Mouse (Mus musculus) CH12F3 (cell line): ENCODE data around the gene Ttll13.

ENCODE experiments used
- in situ Hi-C: fragments of 300-500 bp; cut with MboI; formaldehyde crosslinking; loops from 2 replicates; pipeline ENCODE4 v1.14.3; 2020; ENCODE audit warnings: low sequenced_read_pairs

Gene Ttll13

DNA sequence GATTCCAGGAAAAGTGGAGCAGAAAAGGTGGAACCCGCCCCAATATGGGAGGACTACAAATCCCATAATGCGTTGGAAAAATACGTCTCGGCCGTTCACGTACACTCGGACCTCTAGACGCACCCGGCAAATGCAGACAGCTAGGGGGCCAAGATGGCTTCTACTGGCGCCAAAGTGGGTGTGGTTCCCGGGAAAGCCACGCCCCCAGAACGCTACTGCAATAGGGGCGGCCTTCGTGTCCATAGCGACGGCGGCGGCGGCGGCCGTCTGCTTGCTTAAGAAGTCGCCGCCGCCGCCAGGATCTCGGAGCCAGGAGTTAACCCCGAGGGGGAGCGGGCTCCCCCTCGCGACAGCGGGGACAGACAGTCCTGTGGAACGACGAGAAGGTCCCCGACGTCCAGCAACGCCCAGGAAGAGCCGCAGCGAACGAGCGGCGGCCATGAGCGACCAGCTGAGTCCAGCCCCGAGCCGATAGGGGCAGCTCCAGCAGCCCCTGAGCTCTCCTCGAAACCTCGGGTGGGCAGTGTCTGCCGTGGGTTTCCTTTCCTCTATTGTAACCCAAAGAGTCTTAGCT, at the start of gene Ttll13:
TSS of gene Ttll13 (plus strand) at position 229 of the 574 bp plus-strand sequence.
- in situ Hi-C loops = no loop called here

DNA sequence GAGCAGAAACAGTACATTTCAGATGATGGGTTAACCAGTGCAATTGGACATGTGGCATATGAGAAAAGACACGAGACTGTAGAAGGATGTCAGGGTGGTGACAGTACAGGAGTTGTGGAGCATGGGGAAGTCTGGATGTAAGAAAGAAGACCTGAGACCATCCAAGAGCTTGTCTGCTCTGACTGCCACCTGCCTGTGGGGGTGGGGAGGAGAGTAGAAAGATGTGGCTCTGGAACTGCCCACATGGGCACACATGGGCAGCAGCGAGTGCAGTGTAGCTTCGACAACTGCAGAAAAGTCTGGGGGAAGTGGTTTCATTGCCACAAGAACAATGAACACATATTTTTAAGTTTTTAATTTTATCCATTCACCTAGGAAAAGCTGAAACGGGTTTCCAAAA, 48.8 kb upstream of the Ttll13 start:
- in situ Hi-C loops = no loop called here

DNA sequence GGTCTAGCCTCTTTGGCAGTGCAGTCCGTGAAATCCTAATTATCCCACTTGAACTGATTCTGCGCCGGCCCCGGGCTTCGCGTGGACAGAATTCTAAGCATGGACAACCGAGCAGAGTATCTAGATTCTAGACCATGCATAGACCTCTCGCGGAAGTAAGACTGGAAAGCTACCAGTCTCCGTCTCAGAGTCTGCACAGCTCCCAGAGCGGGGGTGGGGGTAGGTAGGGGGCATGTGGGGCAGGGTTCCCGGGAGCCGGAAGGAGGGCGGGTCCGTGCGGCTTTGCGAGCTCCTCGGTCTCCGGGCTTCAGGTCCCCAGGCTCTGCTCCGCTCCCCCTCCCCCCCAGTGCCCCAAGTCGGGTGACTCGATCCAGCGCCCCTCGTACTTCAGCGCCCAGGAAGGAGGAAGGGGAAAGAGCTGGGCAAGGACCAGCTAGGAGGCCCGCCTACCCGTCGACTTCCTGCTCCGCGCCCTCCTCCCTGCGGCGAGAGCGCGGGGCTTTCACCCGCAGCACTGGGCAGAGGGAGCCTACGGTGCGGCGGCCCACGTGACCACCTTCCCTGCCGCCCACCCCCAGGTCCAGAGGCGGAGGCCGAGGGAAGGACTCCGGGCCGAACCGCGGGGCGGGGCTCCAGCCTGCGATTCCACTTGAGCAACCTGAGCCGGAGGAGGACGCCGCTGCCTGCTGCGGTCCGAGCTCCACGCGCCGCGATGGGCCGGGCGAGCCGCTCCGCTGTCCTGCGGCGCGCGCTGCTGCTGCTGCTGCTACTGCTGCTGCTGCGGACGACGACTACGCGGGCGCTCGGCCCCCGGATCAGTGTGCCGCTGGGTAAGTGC, 48.0 kb upstream of the Ttll13 start:
- in situ Hi-C loops = no loop called here

DNA sequence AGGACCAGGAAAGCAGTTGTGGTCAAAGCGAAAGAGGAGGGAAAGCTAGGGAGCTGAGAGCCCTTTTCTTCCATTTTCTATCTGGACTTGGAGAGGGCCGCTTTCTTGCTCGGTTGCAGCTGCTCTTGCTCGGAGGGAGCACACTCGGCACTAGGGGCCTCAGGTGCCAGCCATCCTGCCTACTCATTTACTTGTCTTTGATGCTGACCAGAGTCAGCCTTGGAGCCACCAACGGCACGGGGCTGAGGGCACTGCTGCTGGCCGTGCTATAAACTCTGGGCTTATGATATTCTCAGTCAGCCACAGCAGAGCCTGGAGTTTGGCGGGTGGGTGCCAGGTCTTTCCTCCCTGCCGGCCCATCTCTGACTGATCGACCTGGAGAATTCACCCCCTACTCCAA, 47.3 kb upstream of the Ttll13 start:
- in situ Hi-C loops = no loop called here

DNA sequence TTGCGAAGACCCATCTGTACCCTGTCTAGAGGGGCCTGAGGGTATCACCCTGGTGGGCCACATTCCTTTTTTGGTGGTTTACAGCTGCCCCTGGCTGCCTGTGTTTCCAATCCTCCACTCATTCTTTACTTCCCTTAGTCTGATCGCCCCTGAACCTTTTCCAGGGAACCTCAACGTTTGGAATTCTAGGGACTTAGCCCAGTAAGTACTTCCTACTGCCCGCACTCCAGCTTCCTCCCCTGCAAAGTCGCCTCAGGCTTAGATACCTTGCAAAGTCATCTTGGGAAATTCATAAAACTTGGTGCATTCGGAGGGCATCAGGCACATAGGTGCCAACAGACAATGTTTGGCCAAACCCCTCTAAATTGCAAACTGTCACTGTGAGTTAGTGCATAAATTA, 46.9 kb upstream of the Ttll13 start:
- in situ Hi-C loops = no loop called here

DNA sequence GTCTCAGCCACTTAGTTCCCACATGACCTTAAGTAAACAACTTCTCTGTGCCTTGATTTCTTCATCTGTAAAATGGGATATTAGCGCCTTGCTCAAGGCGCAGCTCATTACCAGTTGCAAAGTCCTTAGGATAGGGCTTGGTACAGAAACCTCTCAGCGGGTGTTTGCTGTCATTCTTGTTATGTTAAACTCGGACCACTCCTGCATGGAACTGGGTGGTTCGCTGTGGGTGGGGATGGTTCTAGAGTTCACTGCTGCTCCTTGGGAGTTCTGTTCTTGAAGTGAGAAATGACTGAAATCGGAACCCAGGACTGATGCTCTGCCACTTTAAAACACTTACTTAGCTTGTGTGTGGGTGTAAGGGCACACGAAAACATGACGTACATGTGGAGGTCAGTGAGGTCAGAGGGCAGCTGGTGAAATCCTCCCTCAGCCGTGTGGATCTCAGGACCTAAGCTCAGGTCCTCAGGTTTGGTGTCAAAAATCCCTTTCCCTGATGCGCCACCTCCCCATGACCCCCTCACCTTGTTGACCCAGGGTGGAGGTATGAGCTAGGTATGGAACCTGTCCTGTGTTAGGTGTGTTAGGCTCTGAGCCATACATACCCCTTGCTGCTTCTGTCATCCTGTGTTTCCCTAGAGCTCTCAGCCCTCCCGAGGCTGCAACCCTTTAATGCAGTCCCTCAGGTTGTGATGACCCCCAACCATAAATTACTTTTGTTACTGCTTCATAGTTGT, 46.2 kb upstream of the Ttll13 start:
- in situ Hi-C loops = no loop called here

DNA sequence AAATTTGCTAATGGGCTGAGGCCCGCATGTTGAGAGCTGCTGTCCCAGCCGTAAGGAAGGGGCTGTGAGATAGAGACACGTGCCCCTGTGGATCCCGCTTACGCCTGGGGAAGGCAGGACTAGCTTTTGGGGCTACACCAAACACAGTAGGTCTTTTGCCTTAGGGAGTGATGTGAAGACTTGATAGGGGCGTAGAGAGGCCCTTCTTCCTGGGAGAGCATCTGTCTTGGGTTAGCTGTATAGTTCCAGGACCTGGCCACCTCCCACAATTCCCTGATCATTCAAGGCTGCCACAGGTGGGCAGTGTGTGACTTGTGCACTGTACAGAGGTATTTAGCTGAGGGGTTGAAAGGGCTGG, 45.6 kb upstream of the Ttll13 start:
- in situ Hi-C loops = no loop called here

DNA sequence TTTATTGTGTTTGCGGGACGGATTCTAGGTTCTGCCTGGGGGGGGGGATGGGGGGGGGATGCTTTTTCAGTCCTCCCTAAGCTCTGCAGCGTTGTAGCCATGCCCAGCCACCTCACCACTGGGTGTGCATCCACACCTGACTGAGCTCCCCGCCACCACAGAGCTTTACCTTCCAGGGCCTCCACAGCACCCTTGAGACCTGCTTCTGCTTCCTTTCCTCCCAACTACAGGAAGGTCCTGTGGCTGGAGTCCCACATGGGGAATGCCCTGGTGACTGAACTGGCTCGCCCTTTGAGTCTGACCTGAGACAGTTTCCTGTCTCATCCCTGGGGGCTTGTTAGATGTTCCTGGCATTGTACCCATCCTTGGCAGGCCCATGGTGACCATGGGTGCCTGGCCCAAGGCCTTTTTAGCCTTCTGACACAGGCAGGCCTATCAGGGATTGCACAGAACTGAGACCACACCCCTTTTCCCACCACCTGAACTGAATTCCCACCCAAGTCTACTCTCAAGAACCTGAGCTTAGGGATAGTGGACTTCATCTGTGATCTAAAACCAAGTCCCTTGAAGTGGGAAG, 45.1 kb upstream of the Ttll13 start:
- in situ Hi-C loops = no loop called here

DNA sequence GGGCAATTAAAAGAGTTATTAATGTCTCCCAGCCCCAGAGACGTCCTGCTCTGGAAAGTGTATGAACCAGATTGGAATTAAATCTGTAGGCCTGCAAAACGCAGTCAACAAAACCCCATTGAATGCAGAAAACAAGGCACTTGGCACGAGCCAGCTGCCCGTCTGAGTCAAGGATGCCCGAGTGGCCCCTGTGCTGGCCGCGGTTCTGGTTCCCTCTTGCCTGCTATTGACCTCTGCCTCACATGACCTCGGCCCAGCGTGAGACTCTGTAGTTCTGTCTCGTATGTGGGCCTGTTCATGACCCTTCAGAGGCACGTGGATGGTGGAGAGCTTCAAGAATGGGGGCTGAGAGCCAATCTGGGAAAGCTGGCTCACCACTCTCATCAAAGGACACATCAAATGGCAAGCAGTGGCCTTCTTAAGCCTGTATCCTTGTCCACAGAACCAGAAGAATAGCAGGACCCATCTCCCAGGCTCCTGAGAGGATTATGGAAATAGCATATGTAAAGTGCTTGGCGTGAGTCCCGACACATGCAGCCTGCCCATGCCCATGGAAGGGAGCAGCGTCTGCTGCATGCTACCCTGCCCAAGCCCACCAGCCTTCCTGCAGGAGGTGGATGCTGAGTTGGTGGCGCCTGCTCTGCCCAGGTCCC, 44.2 kb upstream of the Ttll13 start:
- in situ Hi-C loops = no loop called here

DNA sequence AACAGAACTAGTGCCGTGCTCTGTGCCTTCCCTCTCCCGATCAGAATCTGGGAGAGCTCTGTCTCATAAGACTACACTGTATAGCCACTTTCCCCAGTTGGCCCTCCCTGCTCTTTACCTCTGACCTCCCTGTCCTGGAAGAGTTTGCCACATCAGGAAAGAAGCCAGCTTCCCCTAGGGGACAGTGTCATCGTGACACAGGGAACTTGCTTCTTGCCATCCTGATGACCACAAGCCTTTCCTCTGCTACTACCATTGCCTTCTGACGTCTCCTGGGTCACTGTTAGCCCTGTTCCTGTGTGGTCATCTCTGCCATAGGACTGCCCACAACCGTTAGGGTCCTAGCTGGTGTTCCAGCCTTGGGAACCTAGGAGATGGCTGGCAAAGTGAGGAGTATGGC, 43.2 kb upstream of the Ttll13 start:
- in situ Hi-C loops = no loop called here

DNA sequence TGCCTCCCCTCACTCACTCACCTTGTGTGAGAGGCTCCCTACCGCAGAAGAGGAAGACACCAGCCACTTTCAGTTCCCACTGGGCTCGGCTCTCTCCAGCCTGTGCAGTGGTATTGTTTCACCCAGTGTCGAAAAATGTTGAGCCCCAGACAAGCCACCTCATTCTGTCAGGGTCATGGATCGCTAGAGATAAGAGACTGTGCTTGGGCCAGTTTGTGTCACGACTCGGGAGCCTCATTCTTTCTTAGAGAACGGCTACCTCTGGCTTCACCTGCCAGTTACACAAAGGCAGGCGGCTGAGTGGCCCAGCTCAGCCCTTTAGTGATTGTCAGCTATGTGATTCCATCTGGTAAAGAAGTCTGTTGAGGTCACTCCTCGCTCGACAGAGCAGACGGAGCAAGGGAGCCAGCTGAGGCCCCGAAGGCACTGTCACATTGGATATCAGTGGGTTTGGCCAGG, 42.5 kb upstream of the Ttll13 start:
- in situ Hi-C loops = no loop called here

DNA sequence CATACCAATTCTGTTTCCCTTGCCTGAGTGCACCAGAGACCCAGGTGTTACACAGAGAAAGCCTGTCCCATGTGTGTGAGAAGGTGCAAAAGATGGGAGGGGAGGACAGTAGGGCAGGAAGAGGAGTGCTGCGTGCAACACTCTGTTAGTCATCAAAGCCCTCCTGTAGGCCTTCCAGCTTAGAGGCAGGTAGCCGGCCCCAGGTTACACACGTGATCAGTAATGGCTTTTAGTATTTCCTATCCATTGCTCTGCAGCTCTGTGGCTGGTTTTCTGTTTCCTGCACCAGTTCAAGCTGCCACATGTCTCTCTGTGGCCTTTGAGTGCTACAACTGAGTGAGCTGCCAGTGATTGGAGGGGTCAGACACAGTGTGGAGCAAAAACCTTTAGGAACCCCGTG, 41.8 kb upstream of the Ttll13 start:
- in situ Hi-C loops = no loop called here

DNA sequence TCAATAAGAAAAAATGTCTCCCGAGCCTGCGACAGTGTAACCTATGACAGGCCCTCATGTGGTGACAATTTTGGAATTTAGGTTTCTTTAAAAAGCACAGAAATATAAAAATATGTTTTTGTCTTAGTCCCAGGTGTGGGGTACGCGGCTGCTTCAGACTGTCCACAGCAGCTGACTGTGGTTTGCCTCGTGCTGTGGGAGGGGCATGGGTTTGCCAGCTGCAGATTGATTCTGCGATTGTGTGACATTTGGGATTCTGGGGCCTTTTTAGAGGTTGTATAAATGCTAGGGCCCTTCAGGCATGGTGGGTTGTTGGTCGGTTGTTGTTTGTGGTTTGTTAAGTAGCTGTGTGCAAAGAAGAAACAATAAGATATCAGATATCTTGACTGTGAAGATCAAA, 41.2 kb upstream of the Ttll13 start:
- in situ Hi-C loops = no loop called here

DNA sequence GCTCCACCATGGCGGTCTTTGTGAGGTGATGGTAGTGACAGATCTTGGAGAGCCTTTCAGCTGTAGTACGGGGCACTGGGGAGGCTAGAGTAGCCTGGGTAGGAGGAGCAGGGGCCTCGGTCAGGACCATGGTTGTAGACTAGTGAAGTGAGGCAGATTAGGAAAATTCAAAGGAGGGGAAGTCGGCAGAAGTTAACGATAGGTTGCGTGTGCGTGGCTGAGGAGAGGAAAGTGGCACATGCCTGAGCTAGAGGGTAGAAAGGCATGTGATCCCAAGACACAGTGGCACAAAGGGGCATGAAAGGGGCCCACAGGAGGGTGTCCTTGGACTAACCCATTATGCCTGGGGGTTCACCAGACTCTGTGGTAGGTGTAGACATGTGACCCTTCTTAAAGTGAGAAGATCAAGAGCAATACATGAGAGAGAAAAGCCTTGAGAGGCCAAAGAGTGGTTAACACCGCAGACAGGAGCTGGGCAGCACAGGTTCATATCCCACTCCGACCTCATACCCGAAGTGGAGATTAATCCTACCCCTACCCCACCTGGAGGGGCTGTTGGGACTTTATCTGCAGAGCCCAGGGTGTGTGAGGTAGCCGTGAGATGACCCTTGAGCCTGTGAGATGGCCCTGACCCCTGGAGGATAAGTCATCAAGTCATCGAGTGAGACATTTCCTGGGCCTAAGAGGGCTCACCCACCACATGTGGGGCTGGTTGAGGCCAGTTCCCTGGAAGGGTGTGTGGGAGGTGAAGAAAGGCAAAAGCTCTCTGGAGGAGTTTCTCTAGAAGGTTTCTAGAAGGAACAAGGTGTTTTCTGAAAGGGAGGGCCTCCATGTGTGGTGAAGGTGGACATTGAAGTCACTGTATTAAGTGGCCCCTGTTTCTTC, 40.2 kb upstream of the Ttll13 start:
- in situ Hi-C loops = no loop called here

DNA sequence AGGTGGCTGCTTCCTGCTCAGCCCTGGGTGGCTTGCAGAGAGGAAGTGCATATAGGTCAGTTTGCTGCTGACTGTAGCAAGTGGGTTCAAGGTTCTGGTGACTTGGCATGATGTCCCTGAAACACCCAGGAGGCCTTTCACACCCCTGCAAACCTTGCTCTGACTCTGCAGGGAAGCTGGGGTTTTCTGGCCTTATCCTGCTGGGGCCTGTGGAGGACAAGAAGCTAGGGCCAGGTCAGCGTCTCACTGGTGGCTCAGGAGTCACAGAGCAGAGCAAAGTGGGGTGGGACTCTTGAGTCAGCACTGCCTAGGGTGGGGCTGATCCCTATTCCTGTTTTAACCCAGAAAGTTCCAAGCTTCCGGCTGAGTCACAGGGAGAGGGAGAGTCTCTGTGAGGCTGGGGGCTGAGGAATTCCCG, 38.9 kb upstream of the Ttll13 start:
- in situ Hi-C loops = no loop called here

DNA sequence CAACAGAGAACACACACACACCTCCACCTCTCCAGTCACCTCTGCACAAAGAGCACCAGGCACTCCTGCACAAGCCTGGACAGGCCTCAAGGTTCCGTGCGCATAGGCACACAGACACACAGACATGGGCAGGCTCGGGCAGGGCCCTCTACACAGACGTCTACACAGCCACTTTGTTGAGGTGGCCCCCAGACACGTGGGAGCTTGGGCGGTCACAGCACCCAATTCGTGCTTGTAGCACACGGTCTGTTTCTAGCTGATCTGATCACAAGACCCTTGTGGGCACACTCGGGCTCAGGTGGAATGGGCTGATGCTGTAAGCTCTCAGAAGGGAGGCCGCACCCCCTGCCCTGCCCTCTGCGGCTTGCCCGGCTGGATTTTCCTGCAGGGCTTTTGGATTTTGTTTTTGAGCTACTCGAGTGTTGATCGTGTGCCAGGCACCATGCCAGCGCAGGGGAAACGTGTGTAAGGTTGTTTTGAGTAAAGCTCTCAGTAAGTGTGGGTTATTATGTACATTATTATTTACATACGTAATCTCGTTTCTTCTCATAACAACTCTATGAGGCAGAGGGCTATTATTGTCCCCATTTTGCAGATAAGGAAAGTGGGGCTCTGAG, 38.0 kb upstream of the Ttll13 start:
- in situ Hi-C loops = no loop called here

DNA sequence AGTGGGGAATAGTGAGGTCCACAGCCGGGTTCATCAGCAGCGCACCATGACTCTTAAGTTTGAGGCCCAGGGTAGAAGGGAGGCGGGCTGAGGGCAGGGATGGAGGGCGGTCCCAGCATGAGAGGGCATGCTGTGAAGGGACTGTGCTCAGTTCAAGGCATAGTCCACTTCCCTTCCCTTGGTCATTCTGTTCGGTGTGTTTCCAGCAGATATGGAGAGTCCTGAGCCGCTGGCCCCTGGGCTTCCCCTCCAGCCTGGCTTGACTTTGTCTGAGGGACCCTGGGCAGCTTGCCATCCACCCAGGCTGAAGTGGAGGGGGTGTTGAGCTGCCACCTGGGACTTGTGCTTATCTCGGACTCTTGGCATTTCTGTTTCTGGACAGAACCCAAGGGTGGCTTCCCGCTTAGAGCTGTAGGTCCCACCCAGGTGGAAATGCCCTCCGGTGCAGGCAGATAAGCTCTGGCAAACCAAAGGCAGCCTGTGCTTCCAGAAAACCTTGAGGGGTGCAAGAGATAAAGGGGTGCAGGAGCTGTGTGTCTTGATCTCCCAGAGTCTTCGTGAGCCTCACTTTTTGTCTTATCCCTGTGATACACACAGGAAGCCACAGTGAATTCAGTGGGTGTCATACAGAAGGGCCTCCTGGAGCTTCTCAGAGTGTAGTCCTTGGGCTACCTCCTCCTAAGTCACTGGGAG, 37.3 kb upstream of the Ttll13 start:
- in situ Hi-C loops = no loop called here

DNA sequence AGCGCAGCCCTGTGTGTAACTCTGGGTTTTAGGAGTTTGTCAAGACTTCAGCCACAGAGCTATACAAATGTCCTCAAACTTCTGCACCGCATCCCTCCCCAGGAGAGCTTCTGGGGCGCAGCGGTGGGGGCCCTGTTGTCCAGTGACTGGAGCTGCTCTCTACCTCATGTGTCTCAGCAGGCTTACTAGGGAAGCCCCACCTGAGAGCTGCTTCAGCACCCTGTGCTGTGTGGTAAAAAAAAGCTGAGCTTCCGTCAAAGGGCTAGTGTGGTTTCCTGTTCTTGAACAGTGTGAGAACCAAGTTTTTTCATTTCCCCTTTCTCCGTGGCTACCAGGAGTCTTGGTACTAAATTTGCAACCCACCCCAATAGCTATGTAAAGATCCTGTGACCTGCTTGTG, 36.5 kb upstream of the Ttll13 start:
- in situ Hi-C loops = no loop called here

DNA sequence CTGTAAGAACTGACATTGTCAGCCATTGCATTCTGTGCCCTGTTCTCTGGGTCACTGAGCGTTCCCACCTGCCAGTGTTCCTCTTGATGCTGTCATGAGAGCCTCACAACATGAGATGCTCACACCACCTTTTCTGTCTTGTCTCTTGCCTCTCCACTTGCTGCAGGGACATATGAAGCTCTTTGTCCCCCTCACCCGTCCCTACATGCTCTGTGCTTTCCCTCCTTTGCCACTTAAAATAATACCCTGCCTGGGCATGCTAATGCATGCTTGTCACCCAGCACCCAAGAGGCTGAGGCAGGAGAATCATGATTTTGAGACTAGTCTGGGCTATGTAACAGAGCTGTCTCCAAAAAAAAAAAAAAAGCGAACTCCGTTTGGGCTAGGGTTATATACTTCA, 35.2 kb upstream of the Ttll13 start:
- in situ Hi-C loops = no loop called here
